Mouse (Mus musculus): Measurements from ENCODE around the gene Adgrl2.

DNA sequence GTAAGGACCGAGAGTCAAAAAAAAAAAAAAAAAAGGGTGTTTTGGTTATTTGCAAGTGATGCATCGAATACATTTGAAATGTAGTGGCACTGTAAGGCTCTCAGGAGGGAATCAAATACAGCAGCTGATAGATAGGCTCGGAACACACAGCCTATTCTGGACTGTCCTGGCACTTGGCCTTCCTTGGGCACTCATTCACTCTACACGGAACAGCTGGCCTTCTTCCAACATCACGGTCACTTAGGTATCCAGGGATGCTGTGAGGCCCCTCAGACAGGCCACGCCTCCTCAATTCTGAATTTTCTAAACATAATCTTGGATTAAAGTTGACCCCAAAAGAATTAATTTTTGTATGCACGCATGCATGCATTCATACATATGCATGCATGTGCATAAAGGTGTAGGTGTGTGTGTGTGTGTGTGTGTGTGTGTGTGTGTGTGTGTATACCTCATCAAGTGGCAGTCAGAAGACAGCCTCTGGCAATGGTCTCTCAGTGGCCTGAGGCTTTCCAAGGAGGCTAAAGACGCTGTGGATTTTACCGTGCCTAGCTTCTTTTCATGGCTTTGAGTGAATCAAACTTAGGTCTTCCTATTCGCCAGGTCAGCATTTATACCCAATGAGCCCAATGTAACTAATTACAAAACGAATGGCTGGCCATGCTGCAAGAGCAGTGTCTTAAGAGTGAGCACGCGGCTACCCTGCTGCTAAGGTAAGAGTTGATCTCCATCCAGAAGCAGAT, 152.1 kb downstream of the Adgrl2 start:
- no peak for TF ChIP-seq CTCF (IDR thresholded peaks at IDR 0.05; ENCODE audit: extremely low read depth, insufficient read length, insufficient replicate concordance, low read depth, low read length)
- TF ChIP-seq POLR2A (IDR thresholded peaks at IDR 0.05; ENCODE audit: low read depth, low read length): no peak
